Mouse (Mus musculus): ENCODE measurements around the gene Mettl26.
A peak's percentile ranks its signal among the peaks of the same experiment; 100 is the strongest.
"Not testable (repeated sequence)": the region's sequence is repeated elsewhere in the genome, so short reads cannot be mapped to it uniquely, and the experiment has no call there.

The Mettl26 gene

GRCm38 (mm10) chr17:25868601-25869191 is 6.2 kb upstream of the Mettl26 start, which contains the start of gene Mcrip2:
TSS of gene Mcrip2 (minus strand) at chr17:25868764.
- no peak for DNase-seq (ENCODE audit: extremely low spot score, low spot score)

DNA sequence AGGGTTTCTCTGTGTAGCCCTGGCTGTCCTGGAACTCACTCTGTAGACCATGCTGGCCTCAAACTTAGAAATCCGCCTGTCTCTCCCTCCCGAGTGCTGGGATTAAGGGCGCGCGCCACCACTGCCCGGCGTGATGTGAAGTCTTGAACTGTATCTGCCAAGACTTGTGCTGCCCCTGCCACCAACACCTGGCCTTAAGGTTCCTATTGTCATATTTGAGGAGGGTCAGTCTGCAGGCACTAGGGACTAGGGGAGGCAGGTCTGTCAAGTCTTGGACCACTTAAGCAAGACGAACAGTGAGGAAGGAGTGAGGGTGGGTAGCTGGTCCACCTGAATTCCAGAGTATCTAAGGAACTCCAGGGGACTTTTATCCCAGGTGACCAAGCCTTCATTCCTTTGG is 5.4 kb upstream of the Mettl26 start:
- DNase-seq (ENCODE audit: extremely low spot score, low spot score), result no peak

GRCm38 (mm10) chr17:25869954-25870353 is 4.9 kb upstream of the Mettl26 start:
- DNase-seq (ENCODE audit: extremely low spot score, low spot score), result no peak

DNA sequence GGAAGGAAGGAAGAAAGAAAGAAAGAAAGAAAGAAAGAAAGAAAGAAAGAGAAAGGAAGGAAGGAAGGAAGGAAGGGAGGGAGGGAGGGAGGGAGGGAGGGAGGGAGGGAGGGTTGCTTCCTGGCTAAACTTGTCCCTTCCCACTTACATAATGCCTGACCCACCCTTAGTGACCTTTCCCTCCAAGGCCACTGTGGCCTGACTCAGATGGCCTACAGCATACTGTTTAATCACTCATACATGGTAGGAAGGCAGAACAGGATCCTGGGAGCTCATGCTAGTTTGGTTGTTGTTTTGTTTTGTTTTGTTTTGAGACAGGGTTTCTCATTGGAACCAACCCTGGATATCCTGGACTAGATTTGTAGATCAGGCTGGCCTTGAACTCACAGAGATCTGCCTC is 3.3 kb upstream of the Mettl26 start:
- not testable (repeated sequence) for DNase-seq (ENCODE audit: extremely low spot score, low spot score)

DNA sequence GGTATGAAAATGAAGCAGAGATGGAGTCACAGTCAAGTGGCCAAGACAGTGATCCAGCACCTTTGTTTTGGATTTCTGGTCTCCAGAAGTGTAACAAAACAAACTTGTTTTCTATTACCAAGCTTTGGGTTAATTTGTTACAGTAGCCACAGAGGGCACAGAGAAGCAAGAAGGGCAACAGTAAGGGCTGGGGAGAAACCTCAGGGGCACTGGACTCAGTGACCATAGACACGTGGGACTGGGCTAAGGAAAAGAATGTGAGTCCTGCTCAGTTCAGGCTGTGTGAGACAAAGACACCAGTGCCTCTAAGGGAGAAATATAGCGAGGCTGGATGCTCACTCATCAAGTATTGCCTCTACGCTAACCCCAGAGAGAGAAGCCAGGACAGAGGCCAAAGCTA is 2.2 kb upstream of the Mettl26 start:
- no peak for DNase-seq (ENCODE audit: extremely low spot score, low spot score)

GRCm38 (mm10) chr17:25873405-25874147 is 1.3 kb upstream of the Mettl26 start:
- DNase-seq (ENCODE audit: extremely low spot score, low spot score), result no peak

DNA sequence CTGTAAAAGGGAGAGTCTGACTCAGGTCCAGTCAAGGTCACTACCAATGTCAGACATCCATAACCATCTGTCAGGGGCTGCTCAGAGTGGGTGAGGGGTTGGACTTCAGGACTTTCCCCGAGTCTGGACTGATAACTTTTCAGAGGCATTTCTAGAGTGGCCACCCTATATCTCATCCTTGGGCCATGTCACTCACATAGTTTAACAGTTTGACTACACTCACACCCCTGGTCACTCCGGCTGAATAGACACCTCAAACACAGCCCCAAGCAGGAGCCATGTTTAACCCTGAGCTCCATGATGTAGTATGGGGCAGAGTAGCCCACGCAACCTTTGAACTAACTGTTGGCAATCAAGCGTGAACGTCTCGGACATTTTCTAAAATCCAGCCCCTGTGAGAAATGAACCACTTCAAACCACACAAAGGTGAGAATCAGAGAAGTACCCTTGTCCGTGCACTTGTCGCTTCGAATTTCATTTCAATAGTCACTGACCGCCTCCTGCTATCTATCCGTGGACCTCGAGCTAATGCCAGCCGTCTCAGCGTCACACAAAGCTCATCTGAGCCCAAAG is 640 bp upstream of the Mettl26 start:
- peak; percentile 23 for DNase-seq (ENCODE audit: extremely low spot score, low spot score)

- DNase-seq (ENCODE audit: extremely low spot score, low spot score), result peak; percentile 90
These were observed 580 bp downstream of the Mettl26 start for GRCm38 (mm10) chr17:25875171-25876136.

- no peak for DNase-seq (ENCODE audit: extremely low spot score, low spot score)
These were observed 1.6 kb downstream of the Mettl26 start for GRCm38 (mm10) chr17:25876347-25876915.

GRCm38 (mm10) chr17:25877025-25877424 is 2.2 kb downstream of the Mettl26 start:
- DNase-seq (ENCODE audit: extremely low spot score, low spot score), result no peak

GRCm38 (mm10) chr17:25877741-25878610 is 3.1 kb downstream of the Mettl26 start:
- DNase-seq (ENCODE audit: extremely low spot score, low spot score), result no peak

GRCm38 (mm10) chr17:25878611-25879180 is 3.8 kb downstream of the Mettl26 start:
- no peak for DNase-seq (ENCODE audit: extremely low spot score, low spot score)

DNA sequence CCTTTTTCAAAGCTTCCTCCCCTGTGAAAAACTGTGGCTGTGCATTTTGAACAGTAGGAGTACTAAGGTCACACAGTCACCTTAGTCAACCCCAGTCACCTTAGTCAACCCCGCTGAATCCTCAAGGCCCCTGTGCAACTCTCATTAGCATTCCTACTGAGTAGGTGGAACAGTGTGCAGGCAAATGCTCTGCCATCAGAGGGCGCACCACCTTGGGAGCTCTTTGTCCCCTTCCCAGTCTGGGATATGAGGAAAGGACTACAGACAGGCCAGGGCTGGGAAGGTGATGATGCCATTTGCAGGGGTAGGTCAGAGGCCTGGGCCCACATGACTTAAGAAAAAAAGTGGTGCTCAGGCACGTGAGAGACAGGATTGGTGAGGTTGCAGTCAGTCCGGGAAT is 4.4 kb downstream of the Mettl26 start:
- DNase-seq (ENCODE audit: extremely low spot score, low spot score), result no peak

DNA sequence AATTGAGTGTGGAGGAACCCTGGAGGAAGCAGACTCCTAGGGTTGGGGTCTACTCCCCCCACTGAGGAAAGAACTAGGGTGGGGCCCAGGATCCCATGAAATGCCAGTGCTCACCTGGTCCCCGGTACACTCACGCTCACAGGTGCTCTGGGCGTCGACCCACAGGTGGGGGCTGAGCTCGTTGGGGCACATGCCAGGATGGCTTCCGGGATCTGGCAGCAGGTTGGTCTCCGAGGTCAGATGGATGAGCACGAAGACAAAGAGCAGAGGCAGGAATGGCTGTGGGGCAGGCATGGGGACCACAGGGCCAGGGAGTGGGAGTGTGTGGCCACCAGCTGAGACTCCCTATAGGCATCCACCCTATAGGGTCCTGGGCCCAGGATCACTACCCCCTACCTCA is 4.9 kb downstream of the Mettl26 start:
- DNase-seq (ENCODE audit: extremely low spot score, low spot score), result no peak

DNA sequence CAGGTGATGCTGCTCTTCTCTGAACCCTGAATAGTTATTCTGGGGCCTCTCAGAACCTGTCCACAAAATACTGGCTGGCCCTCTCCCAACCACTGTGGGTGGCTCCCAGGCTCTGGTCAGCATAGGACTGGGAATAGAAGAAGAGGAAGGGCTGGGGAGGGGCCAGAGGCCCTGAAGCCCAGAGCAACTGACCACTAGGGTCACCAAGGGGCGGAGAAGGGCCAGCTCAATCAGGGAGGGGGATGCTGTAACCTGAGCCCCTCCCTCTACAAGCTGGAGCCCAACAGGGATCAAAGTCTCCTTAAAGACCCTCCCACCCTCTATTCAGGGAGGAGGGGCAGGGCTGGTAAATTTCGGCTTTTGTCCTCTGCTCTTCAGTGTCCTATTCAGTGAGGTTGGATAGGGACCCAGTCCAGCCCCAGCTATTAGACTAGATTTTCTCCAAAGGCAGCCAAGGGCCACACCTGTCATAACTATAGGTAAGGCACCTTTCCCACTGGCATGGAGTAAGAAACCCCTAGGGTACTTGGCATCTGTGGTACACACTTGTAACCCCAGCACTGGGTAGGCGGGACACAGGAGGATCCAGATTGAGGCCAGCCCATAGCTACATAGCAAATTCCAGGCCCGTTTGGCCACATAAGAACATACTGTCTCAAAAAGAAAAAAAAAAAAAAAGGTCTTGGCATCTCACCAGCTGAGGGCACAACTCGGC is 5.5 kb downstream of the Mettl26 start, which contains the start of gene Wfikkn1:
TSS of gene Wfikkn1 (minus strand) at position 663 of the 715 bp plus-strand sequence.
- peak; percentile 52 for DNase-seq (ENCODE audit: extremely low spot score, low spot score)

DNA sequence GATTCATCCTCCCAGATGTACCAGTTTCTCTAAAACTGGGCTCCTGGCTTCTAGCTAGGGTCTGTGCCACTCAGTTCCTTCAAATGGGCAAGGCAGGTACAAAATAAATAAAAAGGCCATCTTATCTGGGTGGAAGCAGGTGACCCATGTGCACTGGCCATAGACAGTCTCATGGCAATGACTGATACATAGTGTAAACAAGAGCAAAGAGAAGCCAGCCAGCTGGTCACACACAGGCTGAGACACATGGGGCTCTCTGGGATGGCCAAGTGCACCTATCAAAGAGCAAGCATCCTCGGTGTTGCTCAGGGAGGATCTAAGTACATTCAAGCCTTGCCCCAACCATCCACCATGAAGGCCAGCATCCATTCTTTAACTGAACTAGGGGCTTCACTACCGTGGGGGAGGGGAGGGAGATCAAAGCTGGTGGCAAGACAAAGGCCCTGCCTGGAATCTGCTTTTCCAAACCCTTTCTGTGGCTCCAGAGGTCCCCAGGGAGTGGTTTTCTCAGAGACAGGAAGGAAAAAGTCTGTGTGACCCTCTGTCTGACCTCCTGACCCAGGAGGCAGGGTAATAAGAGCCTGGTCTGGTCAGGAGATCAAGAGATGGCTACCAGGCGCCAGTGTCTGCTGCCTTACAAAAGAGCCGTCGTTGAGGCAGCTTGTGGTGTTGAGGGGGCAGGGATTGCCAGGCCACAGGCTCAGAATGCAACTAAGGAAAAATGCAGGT is 6.2 kb downstream of the Mettl26 start:
- DNase-seq (ENCODE audit: extremely low spot score, low spot score), result peak; percentile 76

GRCm38 (mm10) chr17:25881691-25882090 is 6.8 kb downstream of the Mettl26 start:
- DNase-seq (ENCODE audit: extremely low spot score, low spot score), result peak; percentile 68

DNA sequence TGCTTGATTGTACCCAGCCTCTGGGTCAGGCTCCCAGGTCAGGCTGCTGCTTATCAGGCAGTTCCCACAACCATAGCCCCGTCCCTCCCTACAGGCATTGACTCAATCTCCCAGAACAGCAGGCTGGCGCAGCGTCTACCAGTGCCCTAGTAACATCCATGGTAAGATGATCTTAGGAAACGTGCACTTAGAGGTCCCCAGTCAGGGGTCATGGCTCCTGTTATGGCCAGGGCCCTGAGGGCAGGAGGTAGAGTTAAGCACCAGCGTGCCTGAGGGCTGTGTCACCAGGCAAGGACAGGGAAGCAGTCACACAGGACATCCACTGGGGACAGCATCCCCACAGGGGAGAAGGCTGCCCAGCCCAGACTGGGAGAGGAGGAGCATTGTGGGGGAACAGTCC is 7.4 kb downstream of the Mettl26 start:
- DNase-seq (ENCODE audit: extremely low spot score, low spot score), result peak; percentile 43

Measured in neural tube, embryonic 10.5 days (tissue).